In the genomic region with DNA sequence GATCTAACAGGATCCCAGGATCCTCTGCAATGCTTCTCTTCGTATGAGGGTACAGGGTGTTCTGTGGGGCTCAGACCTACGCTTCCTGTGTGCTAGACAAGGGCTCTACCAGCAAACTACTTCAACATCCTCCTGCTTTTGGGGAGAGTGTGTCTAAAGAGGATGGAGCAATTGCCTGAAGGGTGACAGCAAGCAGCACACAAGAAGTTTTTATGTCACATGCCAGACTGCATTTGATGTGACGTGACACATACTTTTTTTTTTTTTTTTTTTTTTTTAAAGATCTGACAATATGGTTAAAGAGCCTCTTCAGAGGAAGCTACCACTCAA, we compare ENCODE assay signal across 17 mouse cellular contexts.
A peak's percentile ranks its signal among the peaks of the same experiment; 100 is the strongest.
DNase-seq lines count a peak whose midpoint lies in the region; ATAC-seq and TF ChIP-seq lines count a peak whose summit lies in the region.
"Had no signal": no experiment of that assay in that cellular context is flagged by ENCODE, and none has a peak within 500 bp of the region (broad histone marks: within the 10 kb centered on the region; RNA-seq: fewer than 3 reads in every experiment).

No protein-coding gene starts in this region.

- H3K27ac ChIP-seq in heart, embryonic 12.5 days (ENCODE audit: poor library complexity, severe bottlenecking): peak overlapping the region; percentile 53
- H3K27ac ChIP-seq in kidney, postnatal 0 days: peak overlapping the region; percentile 50; the same call in 1 of the 2 replicates
- H3K27ac ChIP-seq: hindbrain, postnatal 0 days; limb, embryonic 12.5 days had no signal

- 55% methylated on average over 3 of the region's 3 CpGs for WGBS in heart, embryonic 12.5 days
- 71% methylated on average over 3 of the region's 3 CpGs for WGBS in kidney, postnatal 0 days

- H3K4me1 ChIP-seq in heart, embryonic 12.5 days (replicated peaks): peaks cover 68% of the 10 kb centered on the region
- no peaks in the 10 kb centered on the region for H3K4me1 ChIP-seq in kidney, postnatal 0 days (replicated peaks; ENCODE audit: insufficient read depth, low read length)

- no peaks in the 10 kb centered on the region for H3K9me3 ChIP-seq in heart, embryonic 12.5 days (replicated peaks)
- no peaks in the 10 kb centered on the region for H3K9me3 ChIP-seq in kidney, postnatal 0 days (replicated peaks; ENCODE audit: low read length)
- H3K9me3 ChIP-seq: limb, embryonic 12.5 days had no signal

- no peak overlapping the region for H3K4me3 ChIP-seq in heart, embryonic 12.5 days
- H3K4me3 ChIP-seq in kidney, postnatal 0 days (replicated peaks; ENCODE audit: low read depth, low read length): no peak overlapping the region
- H3K4me3 ChIP-seq: limb, embryonic 12.5 days had no signal

- no peak for DNase-seq in heart, postnatal 25 days (ENCODE audit: low spot score)
- no peak for DNase-seq in kidney, postnatal 0 days (ENCODE audit: low spot score)
- DNase-seq in kidney, adult 8-10 months: no peak
- peak; percentile 38 for DNase-seq in CD4-positive helper T cell, adult 2 months (ENCODE audit: low read depth, low spot score)
- peak; percentile 57 for DNase-seq in naive thymus-derived CD4-positive, alpha-beta T cell, adult 2 months (ENCODE audit: low read depth)
- no peak for DNase-seq in testis, postnatal 10 days (ENCODE audit: low spot score)
- DNase-seq: adrenal gland, postnatal 14 days; B cell, adult 2 months; cerebellum, postnatal 25 days; kidney, postnatal 36 days; layer of hippocampus, postnatal 36 days; lung, adult 18-20 months; right cerebral cortex, postnatal 25 days; thymus, postnatal 4 days had no signal

- no peak overlapping the region for H3K9ac ChIP-seq in heart, embryonic 12.5 days
- H3K9ac ChIP-seq in kidney, postnatal 0 days (ENCODE audit: low read depth, low read length): no peak overlapping the region
- H3K9ac ChIP-seq: limb, embryonic 12.5 days had no signal

- H3K36me3 ChIP-seq in heart, embryonic 12.5 days: no peaks in the 10 kb centered on the region
- no peaks in the 10 kb centered on the region for H3K36me3 ChIP-seq in kidney, postnatal 0 days (ENCODE audit: insufficient read depth, low read length)
- H3K36me3 ChIP-seq: limb, embryonic 12.5 days had no signal

- ATAC-seq in heart, embryonic 12.5 days (ENCODE audit: insufficient number of reproducible peaks, low FRiP score): no peak
- no peak for ATAC-seq in kidney, postnatal 0 days (replicated peaks; ENCODE audit: low FRiP score, low read depth)
- ATAC-seq: hindbrain, postnatal 0 days had no signal

- TF ChIP-seq CTCF in kidney, postnatal 0 days (IDR thresholded peaks at IDR 0.05; ENCODE audit: low read depth): no peak

- no peak overlapping the region for H3K4me2 ChIP-seq in heart, embryonic 12.5 days
- H3K4me2 ChIP-seq in kidney, postnatal 0 days (ENCODE audit: low read length): 0 out of 2 replicates have a peak overlapping the region, but pooled peaks have one; percentile 3
- H3K4me2 ChIP-seq: limb, embryonic 12.5 days had no signal

- intact Hi-C loops in heart, postnatal 25 days (cut with DNase I): no loop called here

- no peaks in the 10 kb centered on the region for H3K27me3 ChIP-seq in heart, embryonic 12.5 days (replicated peaks)
- no peaks in the 10 kb centered on the region for H3K27me3 ChIP-seq in kidney, postnatal 0 days (ENCODE audit: insufficient read depth, low read length)
- H3K27me3 ChIP-seq: limb, embryonic 12.5 days had no signal

Comparison
In these comparisons a context has a peak if more than half of its experiments do, and no peak if none do; other contexts are left out.
1. DNase-seq: peak in CD4-positive helper T cell, adult 2 months (single experiment) and naive thymus-derived CD4-positive, alpha-beta T cell, adult 2 months (single experiment); none in heart, postnatal 25 days (single experiment), kidney, postnatal 0 days (single experiment), kidney, adult 8-10 months (0 of 2) and testis, postnatal 10 days (single experiment).